Mouse (Mus musculus) heart, postnatal 4 days (tissue): ENCODE results near the gene Tubb3. TPM values are rescaled to one million over a fixed set of nuclear protein-coding genes. Genes with fewer than 3 reads are reported as not detected.
"Not testable (repeated sequence)": the region's sequence is repeated elsewhere in the genome, so short reads cannot be mapped to it uniquely, and the experiment has no call there.

Experiments
- DNase-seq: peaks from one replicate; pipeline ENCODE4 v3.0.0; 2021
- total RNA-seq, 2 experiments: library from RNA; stranded (reverse); gene quantifications; 2 replicates each; pipeline ENCODE4 v1.2.3; 2021

Tubb3 gene
- total RNA-seq, 2 experiments from 2014 or later, result 1.8 to 2.5 TPM

DNA sequence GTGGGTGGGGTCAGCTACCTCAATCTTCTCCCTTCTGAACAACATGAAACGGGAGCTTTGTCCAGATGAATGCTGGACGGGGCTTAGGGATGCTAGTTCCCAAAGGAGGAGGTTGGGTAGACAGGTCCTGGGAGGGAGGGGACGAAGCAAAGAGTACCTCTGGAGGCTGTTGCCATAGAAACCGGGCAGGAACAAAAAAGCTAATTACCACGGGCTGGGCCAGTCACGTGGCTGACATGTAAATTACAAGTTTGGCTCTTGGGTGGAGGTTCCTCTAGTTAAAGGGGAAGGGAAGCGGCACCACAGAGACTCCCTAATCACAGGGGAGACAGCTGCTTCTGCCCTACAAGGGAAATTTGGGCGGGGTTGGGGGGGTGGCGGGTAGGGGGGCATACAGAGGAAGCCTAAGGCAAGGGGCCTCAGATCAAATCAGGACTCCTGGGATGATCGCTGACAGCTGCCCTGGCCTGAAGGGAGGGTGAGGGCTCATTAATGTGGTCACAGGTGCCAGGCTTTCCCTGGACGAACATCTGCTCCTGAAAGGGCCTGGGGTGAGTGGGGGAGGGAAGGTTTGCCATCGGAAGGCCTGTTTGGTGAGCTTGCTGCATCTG lies 1.4 kb downstream of the Tubb3 start:
- no peak for DNase-seq

DNA sequence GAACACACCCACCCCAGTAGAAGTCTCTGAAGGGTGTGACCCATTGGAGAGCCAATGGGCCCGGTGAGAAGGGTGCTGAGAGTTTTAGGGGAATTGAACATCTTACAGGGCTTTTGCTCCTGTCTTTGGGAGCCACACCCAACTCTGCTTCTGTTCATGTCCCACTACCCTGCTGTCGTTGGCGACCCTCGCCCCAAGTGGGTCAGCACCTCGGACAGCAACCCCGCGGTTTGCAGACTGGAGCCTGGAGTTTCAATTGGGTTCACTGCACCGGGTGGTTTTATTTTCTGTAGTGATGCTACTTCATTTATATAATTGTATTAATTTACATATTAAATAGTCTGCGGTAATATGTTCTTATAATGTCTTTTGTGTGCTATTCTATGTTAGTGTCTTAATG lies 3.0 kb downstream of the Tubb3 start:
- no peak for DNase-seq

DNA sequence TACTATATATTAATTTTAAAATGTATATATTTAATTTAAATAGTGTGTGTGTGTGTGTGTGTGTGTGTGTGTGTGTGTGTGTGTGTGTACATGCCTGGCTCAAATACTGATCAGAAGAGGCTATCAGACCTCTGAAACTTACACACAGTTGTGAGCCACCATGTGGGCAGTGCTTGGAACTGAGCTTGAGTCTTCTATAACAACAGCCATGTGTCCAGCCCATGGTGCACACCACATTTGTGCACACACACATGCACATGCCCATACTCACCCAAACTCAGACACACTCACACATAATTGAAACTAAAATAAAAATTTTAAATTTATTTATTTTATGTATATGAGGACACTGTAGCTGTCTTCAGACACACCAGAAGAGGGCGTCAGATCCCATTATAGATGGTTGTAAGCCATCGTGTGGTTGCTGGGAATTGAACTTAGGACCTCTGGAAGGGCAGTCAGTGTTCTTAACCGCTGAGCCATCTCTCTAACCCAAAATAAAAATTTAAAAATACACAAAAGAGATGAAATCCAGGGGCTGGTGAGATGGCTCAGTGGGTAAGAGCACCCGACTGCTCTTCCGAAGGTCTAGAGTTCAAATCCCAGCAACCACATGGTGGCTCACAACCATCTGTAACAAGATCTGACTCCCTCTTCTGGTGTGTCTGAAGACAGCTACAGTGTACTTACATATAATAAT lies 3.9 kb downstream of the Tubb3 start:
- not testable (repeated sequence) for DNase-seq

DNA sequence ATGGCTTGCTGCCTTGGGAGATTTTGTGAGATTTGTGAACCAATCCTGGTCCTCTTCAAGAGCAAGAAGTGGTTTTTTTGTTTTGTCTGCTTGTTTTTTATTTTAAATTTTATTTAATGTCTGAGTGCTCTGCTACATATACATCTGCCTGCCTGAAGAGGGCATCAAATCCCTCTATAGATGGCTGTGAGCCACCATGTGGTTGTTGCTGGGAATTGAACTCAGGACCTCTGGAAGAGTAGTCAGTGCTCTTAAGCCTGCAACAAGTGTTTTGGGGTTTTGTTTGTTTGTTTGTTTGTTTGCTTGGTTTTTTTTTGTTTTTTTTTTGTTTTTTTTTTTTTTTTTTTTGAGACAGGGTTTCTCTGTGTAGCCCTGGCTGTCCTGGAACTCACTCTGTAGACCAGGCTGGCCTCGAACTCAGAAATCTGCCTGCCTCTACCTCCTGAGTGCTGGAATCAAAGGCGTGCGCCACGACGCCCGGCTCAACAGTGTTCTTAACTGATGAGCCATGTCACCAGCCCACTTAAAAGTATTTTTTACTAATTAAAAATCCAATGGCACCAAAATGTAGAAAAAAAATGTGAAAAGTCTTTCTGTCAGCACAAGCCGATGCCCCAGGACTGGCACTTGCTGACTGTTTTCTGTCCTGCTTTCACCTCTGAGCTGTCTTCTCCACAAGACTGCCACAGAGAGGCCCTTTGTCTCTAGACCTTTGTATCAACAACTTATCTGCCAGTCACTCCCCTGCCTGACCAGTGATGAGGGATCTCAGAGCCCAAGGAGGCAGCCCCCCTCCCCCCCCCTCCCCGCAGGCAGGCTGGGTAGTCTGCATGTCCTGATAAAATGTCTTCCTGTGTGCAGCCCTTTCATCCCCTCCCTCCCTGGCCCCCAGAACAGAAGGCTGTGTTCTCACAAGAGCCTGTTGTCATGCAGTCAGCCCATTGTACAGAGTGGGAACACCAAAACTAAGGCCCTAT lies 5.0 kb downstream of the Tubb3 start:
- DNase-seq, result no peak

DNA sequence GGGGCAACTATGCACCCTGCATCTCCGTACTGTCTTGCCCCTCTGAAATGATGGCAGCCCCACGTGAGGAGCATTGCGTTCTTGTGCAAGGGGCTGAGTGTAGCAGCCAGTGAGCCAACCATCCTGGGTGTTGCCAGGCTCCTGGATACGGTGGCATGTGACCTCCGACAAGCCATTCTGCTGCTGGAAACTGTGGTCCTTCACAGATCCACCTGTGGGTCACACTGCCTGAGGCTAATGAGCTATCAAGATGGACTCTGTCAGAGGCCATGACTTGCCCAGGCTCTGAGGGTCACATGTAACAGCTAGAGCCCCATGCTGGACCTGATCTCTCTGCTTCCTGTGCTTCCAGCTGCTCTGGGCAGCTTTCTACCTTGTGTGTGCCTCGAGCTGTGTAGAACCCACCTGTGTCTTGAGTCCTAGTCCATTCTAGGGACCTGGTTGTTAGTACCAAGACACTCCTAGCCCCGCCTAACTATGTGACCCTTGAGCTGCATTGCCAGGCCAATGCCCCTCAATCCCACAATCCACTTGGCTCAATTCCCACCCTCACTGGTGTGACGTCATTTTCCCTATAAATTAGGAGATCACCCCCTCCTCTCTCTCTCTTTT lies 5.8 kb downstream of the Tubb3 start:
- no peak for DNase-seq

DNA sequence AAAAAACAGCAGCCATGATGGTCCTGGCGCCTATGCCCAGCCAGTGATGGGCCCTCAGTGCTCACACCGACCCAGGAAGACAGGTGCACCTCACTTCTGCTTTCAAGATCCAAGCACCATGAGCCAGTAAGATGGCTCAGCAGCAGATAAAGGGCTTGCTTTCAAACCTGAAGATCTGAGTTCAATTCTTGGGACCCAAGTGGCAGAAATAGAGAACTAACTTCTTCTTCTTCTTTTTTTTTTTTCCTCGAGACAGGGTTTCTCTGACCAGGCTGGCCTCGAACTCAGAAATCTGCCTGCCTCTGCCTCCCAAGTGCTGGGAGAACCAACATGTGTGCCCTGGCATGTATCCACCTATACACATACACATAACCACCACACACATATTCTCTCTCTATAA lies 8.5 kb downstream of the Tubb3 start:
- DNase-seq, result no peak

DNA sequence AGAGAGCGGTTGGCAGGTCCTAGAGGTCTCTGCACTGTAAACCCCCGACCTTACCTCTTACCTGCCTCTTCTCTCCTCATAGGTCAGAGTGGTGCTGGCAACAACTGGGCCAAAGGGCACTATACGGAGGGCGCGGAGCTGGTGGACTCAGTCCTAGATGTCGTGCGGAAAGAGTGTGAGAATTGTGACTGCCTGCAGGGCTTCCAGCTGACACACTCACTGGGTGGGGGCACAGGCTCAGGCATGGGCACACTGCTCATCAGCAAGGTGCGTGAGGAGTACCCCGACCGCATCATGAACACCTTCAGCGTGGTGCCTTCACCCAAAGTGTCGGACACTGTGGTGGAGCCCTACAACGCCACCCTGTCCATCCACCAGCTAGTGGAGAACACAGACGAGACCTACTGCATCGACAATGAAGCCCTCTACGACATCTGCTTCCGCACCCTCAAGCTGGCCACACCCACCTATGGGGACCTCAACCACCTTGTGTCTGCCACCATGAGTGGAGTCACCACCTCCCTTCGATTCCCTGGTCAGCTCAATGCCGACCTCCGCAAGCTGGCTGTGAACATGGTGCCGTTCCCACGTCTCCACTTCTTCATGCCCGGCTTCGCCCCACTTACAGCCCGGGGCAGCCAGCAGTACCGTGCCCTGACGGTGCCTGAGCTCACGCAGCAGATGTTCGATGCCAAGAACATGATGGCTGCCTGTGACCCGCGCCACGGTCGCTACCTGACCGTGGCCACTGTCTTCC lies 9.5 kb downstream of the Tubb3 start:
- no peak for DNase-seq

DNA sequence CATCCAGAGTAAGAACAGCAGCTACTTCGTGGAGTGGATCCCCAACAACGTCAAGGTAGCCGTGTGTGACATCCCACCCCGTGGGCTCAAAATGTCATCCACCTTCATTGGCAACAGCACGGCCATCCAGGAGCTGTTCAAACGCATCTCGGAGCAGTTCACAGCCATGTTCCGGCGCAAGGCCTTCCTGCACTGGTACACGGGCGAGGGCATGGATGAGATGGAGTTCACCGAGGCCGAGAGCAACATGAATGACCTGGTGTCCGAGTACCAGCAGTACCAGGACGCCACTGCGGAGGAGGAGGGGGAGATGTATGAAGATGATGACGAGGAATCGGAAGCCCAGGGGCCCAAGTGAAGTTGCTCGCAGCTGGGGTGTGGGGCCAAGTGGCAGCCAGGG lies 10.1 kb downstream of the Tubb3 start:
- DNase-seq, result no peak

DNA sequence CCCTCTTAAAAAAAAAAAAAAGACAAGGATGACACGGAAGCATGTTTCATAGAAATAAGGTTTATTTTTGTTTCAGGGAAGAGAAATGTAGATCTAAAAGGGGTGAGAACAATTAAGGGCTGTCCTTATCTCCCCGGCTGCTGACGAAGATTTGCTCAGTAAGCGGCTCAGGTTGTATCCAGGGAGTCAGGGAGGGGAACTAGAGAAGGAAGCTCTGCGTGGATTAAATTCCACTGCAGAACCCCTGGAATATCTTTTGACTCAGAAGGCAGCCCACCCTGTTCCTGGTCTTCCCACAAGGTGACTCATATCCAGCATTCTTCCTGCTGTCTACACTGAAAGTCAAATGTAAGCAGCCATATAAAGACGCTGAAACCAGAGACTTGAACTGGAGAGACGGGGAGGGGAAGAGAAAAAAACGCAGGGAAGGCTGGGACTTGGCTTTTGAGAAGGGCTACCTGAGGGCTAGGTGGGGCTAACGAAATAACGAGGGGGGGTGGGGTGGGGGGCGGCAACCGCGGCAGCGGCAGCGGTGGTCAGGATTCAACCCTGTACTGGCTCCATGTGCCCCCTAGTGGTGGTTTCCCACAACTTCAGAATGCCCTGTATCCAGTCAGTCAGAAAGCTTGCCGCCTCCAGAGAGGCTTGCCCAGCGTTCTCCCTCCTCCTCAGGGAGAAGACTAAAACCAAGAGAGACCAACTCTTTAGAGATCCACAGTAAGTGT lies 11.0 kb downstream of the Tubb3 start:
- DNase-seq, result peak; percentile 82

DNA sequence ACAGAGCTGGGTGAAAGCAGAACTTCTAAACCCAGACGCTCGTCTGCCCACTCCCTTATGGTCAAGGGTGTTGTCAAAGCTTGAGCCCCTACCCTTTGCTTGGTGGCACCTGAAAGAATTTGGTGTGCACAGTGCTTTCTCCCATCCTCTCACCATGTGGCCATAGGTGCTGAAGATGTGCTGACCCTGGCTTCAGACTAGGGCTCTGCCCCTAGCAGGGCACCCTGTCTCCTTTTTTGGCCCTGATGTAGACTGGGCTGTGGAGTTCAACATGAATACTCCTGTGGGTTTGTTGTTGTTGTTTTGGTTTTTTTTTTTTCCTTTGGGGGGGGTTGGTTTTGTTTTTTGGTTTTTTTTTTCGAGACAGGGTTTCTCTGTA lies 11.5 kb downstream of the Tubb3 start:
- DNase-seq, result no peak

DNA sequence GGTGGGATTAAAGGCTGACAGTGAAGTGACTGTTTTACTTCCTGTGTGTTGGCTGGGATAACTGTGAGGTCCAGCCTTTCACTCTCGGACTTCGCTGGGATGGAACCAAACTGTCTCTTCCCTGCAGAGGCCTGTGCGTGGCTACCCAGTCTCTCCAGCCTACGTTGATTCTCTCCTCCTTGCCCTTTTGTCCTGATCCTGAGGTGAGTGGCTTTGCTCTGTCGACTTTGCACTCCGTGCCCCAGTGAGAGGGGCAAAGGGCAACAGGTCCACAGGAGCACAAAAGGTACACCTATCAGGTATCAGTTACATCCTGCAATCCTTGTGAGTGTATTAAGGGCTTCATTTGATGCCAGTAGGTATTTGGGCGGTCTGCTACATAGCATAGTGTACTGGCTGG lies 12.2 kb downstream of the Tubb3 start, which contains the start of gene Def8:
TSS of gene Def8 (plus strand) at position 87 of the 400 bp plus-strand sequence.
- DNase-seq, result no peak

DNA sequence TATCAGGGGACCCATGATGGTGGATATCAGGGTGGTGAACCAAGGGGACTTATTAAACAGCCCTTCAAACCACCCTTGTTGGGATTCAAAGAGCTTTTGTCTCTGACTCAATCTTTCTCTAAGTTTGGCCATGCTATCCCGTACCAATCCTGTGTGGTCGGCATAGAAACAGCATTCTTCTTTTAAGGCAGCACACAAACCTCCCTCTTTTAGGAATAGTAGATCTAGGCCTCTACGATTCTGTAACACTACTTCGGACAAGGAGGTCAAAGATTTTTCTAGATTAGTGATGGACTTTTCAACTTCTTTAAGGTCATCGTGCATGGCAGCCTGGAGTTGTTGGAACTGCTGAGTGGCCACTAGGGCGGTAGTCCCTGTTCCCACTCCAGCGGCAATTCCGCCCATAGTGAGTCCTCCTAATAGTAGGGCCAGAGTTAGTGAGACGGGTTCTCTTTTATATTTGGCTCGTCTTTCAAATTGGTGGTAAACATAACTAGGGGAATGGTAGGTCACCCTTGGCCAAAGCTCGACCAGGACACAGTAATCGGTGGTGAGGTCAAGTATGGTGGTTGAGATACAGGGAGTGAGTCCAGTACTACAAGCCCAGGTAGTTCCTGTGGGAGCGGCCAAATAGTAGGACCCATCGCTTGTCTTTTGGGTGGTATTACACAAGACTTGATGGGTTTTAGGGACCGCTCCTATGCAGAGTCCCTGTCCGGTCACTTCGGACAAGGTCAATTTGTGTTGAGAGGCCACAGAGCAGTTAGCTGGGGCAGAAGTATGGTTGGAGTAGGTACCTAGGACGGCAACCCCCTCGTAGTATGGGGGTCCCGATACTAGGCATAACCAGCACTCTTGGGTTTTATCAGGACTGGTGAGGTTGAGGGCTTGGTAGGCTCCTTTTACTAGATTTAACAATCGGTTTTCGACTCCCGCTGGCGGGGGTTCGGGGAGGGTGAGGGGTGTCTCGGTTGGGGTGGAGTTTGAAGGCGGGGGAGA lies 15.6 kb downstream of the Tubb3 start:
- no peak for DNase-seq

DNA sequence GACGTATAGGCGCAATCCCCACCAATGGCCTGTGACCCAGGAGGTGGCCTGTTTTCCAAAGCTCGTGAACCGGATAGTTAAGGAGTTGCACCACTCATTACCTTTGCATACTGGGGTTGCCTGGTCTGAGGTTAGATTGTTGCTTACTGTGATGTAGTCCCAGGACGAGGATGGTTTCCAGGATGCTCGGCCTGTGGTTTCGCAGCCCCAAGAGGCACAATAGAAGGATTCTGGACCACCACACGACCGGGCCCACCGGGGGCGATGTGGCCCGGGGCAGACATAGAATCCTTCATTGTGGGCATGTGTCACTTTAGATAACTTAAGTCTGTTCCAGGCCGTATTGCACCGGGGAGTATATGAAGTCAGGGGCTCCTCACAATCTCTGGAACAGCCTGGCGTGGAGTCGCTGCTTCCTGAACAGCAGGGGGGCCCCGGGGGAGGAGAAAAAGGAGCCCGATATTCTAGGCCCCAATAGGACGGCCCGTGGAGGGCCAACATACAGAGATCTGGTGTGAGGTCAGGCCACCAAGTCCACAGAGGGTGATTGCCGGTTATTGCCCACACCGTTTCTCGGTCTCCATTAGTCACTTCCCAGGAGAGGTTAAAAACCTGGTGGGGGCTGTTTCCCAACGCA lies 16.5 kb downstream of the Tubb3 start:
- no peak for DNase-seq

DNA sequence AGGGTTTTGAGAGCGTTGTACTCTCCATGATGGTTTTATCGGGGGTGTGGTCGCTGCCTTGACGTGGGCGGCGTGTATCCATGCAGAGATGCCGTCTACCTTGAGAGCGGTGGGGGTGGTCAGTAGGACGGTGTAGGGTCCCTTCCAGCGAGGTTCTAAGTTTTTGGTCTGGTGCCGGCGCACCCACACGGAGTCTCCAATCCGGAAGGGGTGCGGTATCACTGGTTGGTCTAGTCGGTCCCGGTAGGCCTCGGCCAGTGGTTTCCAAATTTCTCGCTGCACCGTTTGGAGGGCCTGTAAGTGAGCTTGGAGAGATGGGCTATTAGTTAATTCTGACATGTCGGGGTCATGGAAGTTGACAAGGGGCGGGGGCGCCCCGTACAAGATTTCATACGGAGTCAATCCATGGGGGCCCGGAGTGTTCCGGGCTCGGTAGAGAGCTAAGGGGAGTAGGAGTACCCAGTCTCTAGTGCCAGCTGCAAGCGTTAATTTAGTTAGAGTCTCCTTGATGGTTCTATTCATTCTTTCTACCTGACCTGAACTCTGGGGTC lies 17.2 kb downstream of the Tubb3 start:
- DNase-seq, result no peak

DNA sequence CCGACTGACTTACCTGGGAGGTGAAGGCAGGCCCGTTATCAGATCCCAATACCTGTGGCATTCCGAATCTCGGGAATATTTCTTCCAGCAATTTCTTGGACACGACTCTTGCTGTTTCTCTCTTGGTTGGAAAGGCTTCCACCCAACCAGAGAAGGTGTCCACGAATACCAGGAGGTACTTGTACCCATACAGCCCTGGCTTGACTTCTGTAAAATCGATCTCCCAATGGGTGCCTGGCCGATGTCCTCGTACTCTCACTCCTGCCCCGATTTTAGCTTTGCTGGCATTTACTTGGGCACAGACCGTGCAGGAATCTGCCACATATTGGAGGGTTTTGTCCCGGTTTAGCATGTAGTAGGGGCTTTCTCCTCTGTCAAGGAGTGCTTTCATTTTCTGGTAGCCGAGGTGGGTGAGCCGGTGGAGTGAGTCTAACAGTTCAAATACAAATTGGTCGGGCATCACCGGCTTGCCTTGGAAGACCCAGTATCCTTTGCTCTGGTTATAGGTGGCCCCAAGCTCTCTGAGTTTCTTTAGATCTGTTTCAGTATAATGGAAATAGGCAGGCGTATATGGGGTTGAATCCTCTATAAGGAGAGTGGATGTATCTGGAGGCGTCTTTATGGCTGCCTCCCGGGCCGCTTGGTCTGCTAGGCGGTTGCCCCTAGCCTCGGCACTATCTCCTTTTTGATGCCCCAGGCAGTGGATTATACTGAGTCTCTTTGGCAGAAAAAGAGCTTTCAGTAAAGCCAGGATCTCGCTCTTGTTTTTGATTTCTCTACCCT lies 17.9 kb downstream of the Tubb3 start:
- no peak for DNase-seq

DNA sequence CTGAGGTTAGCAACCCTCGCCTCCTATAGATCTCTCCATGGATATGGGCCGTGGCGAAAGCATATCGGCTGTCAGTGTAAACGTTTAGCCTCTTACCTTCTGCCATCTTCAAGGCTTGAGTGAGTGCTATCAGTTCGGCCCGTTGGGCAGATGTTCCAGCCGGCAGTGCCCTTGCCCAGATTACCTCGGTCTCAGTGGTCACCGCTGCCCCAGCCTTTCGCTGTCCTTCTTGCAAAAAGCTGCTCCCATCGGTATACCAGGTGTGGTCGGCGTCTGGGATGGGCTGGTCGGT lies 18.4 kb downstream of the Tubb3 start:
- DNase-seq, result not testable (repeated sequence)

DNA sequence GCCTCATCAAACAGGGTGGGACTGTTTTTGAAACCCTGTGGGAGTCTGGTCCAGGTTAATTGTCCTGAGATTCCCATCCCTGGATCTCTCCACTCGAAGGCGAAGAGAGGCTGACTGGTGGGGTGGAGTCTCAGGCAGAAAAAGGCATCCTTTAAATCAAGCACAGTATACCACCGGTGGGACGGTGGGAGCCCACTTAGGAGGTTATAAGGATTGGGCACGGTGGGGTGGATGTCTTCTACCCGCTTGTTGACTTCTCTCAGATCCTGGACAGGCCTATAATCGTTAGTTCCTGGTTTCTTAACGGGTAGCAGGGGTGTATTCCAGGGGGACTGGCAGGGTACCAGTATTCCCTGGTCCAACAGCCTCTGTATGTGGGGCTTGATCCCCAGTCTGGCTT lies 19.7 kb downstream of the Tubb3 start:
- DNase-seq, result not testable (repeated sequence)

DNA sequence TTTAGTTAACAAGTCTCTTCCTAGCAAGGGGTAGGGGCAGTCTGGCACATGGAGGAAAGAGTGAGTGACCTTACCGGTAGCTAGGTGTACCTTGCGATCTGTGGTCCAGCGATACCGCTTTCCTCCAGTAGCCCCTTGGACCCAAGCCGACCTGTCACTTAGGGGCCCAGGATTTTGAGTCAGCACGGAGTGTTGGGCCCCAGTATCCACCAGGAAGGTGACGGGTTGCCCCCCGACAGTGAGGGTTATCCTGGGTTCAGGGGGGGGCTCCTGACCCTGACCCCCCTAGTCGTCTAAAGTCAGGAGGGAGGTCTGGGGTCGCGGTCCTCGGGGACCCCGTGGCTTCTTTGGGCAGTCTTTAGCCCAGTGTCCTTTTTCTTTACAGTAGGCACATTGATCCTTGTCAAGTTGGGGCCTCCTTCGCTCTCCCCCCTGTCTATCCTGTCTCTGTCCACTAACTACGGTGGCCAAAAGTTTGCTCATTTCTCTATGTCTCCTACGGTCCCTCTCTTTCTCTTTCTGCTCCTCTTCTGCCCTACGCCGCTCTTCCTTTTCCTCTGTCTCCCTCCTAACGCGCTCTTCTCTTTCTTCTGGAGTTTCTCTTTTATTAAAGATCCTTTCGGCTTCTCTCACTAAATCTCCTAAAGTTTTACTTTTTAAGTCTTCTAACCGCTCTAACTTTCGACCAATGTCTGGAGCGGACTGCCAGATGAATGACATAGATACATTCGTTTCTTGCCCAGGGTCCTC lies 20.6 kb downstream of the Tubb3 start:
- DNase-seq, result no peak
